Mouse (Mus musculus) G1E (cell line): ENCODE measurements at regions not wholly inside any gene's neighbourhood (a gene's known extent, or its start where the extent isn't known, plus 50 kb on each side); places are given as distances from the start of the nearest gene placed in this dataset.

Experiments used
- ATAC-seq: 2 replicates; pipeline ENCODE4 v1.8.0; 2016; ENCODE audit warnings: mild to moderate bottlenecking; ENCODE audit not compliant: insufficient number of reproducible peaks, poor library complexity, low FRiP score, severe bottlenecking; ENCODE audit errors: extremely low read depth
- DNase-seq: peaks from one replicate; pipeline ENCODE4 v3.0.0; 2012; ENCODE audit warnings: low spot score
- H3K27me3 ChIP-seq: 2 replicates; pipeline ENCODE4 v1.6.1; 2012; ENCODE audit warnings: mild to moderate bottlenecking, low read length, inconsistent platforms; ENCODE audit not compliant: insufficient read depth
- H3K36me3 ChIP-seq: replicated peaks from 2 replicates; pipeline ENCODE3; 2012; ENCODE audit warnings: mild to moderate bottlenecking, inconsistent platforms
- H3K4me1 ChIP-seq: 2 replicates; pipeline ENCODE4 v1.6.1; 2012; ENCODE audit warnings: low read depth, low read length, inconsistent platforms, mixed read lengths; ENCODE audit not compliant: insufficient read depth
- H3K4me3 ChIP-seq: 2 replicates; pipeline ENCODE4 v1.5.1; 2012; ENCODE audit warnings: low read depth, mild to moderate bottlenecking, inconsistent platforms, low read length, moderate library complexity, mixed read lengths
- H3K9me3 ChIP-seq: replicated peaks from 2 replicates; pipeline ENCODE4 v1.6.1; 2012; ENCODE audit warnings: inconsistent platforms
- CTCF ChIP-seq: IDR thresholded peaks from 2 replicates; pipeline ENCODE4 v1.5.1; 2012; ENCODE audit warnings: low read depth, low read length, inconsistent platforms, mixed read lengths
- GATA1 ChIP-seq: IDR thresholded peaks from 2 replicates; pipeline ENCODE4 v1.6.1; 2012; ENCODE audit warnings: borderline replicate concordance, low read length, inconsistent platforms, mixed read lengths
- GATA2 ChIP-seq: IDR thresholded peaks from 2 replicates; pipeline ENCODE4 v1.6.1; 2012; ENCODE audit warnings: low read depth, low read length, inconsistent platforms, borderline replicate concordance
- POLR2AphosphoS5 ChIP-seq: IDR thresholded peaks from 2 replicates; pipeline ENCODE4 v1.6.1; 2012; ENCODE audit warnings: low read depth, low read length, inconsistent platforms; ENCODE audit not compliant: insufficient replicate concordance
- TAL1 ChIP-seq: conservative IDR thresholded peaks from 2 replicates; pipeline ENCODE4 v1.6.1; 2012; ENCODE audit warnings: low read depth, low read length, inconsistent platforms, mixed read lengths

- H3K27me3 ChIP-seq: peaks cover 7% of the 10 kb centered on the region; the same call in 1 of the 2 replicates
- TF ChIP-seq TAL1 (no peak), CTCF (no peak), POLR2AphosphoS5 (no peak), GATA2 (no peak), GATA1 (no peak)
- no peaks in the 10 kb centered on the region for H3K36me3 ChIP-seq
- no peaks in the 10 kb centered on the region for H3K4me1 ChIP-seq
- H3K9me3 ChIP-seq: no peaks in the 10 kb centered on the region
- no peak for DNase-seq
- no peak for ATAC-seq
- no peak overlapping the region for H3K4me3 ChIP-seq
Measured at GRCm38 (mm10) chr16:30693206-30693605, 93.7 kb downstream of the Fam43a start.

GRCm38 (mm10) chr16:30693839-30694527, 94.5 kb downstream of the Fam43a start:
- Histone ChIP-seq H3K4me3 (no peak overlapping the region), H3K36me3 (no peaks in the 10 kb centered on the region), H3K27me3 (peaks cover 7% of the 10 kb centered on the region; the same call in 1 of the 2 replicates), H3K9me3 (no peaks in the 10 kb centered on the region), H3K4me1 (no peaks in the 10 kb centered on the region)
- TF ChIP-seq GATA1 (no peak), POLR2AphosphoS5 (no peak), GATA2 (no peak), TAL1 (no peak), CTCF (no peak)
- ATAC-seq (no peak), DNase-seq (no peak)

GRCm38 (mm10) chr16:30695691-30696090, 96.2 kb downstream of the Fam43a start:
- Histone ChIP-seq H3K4me3 (no peak overlapping the region), H3K36me3 (no peaks in the 10 kb centered on the region), H3K9me3 (no peaks in the 10 kb centered on the region), H3K4me1 (no peaks in the 10 kb centered on the region), H3K27me3 (peaks cover 9% of the 10 kb centered on the region; the same call in 1 of the 2 replicates)
- TF ChIP-seq CTCF: no peak
- TF ChIP-seq GATA2: no peak
- TF ChIP-seq GATA1: no peak
- TF ChIP-seq POLR2AphosphoS5: no peak
- no peak for TF ChIP-seq TAL1
- ATAC-seq: no peak
- DNase-seq: no peak

GRCm38 (mm10) chr16:30697209-30697608, 97.7 kb downstream of the Fam43a start:
- Histone ChIP-seq H3K4me3 (no peak overlapping the region), H3K36me3 (no peaks in the 10 kb centered on the region), H3K27me3 (peaks cover 13% of the 10 kb centered on the region), H3K9me3 (no peaks in the 10 kb centered on the region), H3K4me1 (no peaks in the 10 kb centered on the region)
- TF ChIP-seq CTCF: no peak
- TF ChIP-seq GATA1: no peak
- no peak for TF ChIP-seq TAL1
- TF ChIP-seq GATA2: no peak
- TF ChIP-seq POLR2AphosphoS5: no peak
- ATAC-seq (no peak), DNase-seq (no peak)

GRCm38 (mm10) chr16:30697806-30698205, 98.3 kb downstream of the Fam43a start:
- ATAC-seq (no peak), DNase-seq (no peak)
- peaks cover 15% of the 10 kb centered on the region for H3K27me3 ChIP-seq
- no peaks in the 10 kb centered on the region for H3K4me1 ChIP-seq
- no peaks in the 10 kb centered on the region for H3K36me3 ChIP-seq
- TF ChIP-seq GATA2: no peak
- TF ChIP-seq GATA1: no peak
- no peak for TF ChIP-seq POLR2AphosphoS5
- no peak for TF ChIP-seq CTCF
- TF ChIP-seq TAL1: no peak
- H3K9me3 ChIP-seq: no peaks in the 10 kb centered on the region
- no peak overlapping the region for H3K4me3 ChIP-seq

- H3K27me3 ChIP-seq: peaks cover 21% of the 10 kb centered on the region
- DNase-seq: no peak
- TF ChIP-seq CTCF (no peak), TAL1 (no peak), POLR2AphosphoS5 (no peak), GATA2 (no peak), GATA1 (no peak)
- H3K4me3 ChIP-seq: no peak overlapping the region
- ATAC-seq: no peak
- no peaks in the 10 kb centered on the region for H3K9me3 ChIP-seq
- H3K36me3 ChIP-seq: no peaks in the 10 kb centered on the region
- no peaks in the 10 kb centered on the region for H3K4me1 ChIP-seq
Measured at GRCm38 (mm10) chr16:30703831-30704230, 104.3 kb downstream of the Fam43a start.

- H3K4me3 ChIP-seq: no peak overlapping the region
- TF ChIP-seq CTCF (no peak), GATA2 (no peak), POLR2AphosphoS5 (no peak)
- no peaks in the 10 kb centered on the region for H3K4me1 ChIP-seq
- ATAC-seq (no peak), DNase-seq (no peak)
- H3K27me3 ChIP-seq: peaks cover 10% of the 10 kb centered on the region; the same call in 1 of the 2 replicates
- H3K9me3 ChIP-seq: no peaks in the 10 kb centered on the region
- no peaks in the 10 kb centered on the region for H3K36me3 ChIP-seq
Measured at GRCm38 (mm10) chr16:30709501-30709900, 110.0 kb downstream of the Fam43a start.
